28 mouse cellular contexts compared by ENCODE assay signal in the genomic region with DNA sequence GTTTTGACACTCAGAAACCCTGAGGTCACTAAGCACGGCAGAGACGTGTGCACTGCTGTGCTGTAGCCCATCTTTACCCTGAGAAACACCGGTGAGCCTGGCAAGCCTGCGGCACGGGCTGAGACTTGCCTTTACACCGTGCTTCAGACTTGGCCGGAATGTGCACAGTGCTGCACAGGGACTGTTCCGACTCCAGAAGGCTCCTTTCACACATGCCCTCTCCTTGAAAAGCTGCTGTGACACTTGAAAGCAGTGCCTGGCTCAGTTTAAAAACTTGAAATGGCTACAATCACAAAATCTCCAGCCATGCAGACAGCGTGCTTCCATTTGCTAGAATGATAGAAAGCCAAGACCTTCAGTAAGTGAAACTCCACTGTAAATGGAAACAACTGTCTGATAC. TPM values are rescaled to one million over a fixed set of nuclear protein-coding genes. Genes with fewer than 3 reads are reported as not detected.
"Had no signal": no experiment of that assay in that cellular context is flagged by ENCODE, and none has a peak within 500 bp of the region (broad histone marks: within the 10 kb centered on the region; RNA-seq: fewer than 3 reads in every experiment).

No protein-coding gene starts in this region.

- H3K9ac ChIP-seq: heart, embryonic 12.5 days; hindbrain, embryonic 12.5 days; hindbrain, embryonic 14.5 days; intestine, embryonic 15.5 days; limb, embryonic 12.5 days; liver, embryonic 13.5 days had no signal

- H3K4me3 ChIP-seq: gastrocnemius, adult 2 months; heart, embryonic 10.5 days; heart, embryonic 12.5 days; hindbrain, embryonic 10.5 days; hindbrain, embryonic 12.5 days; intestine, embryonic 15.5 days; layer of hippocampus, adult 2 months; left cerebral cortex, adult 2 months; limb, embryonic 10.5 days; limb, embryonic 12.5 days; liver, embryonic 13.5 days had no signal

- H3K4me2 ChIP-seq: heart, embryonic 12.5 days; hindbrain, embryonic 12.5 days; hindbrain, embryonic 14.5 days; intestine, embryonic 15.5 days; limb, embryonic 12.5 days; liver, embryonic 11.5 days; liver, embryonic 13.5 days had no signal

- DNase-seq: gastrocnemius, adult 2 months; gastrocnemius, postnatal 10 days; gastrocnemius, postnatal 25 days; heart, adult 18-20 months; heart, postnatal 10 days; heart, postnatal 4 days; kidney, adult 18-20 months; kidney, adult 8-10 months; kidney, postnatal 10 days; kidney, postnatal 25 days; kidney, postnatal 4 days; liver; liver, embryonic 13.5 days had no signal

- H3K4me1 ChIP-seq: heart, embryonic 10.5 days; heart, embryonic 12.5 days; hindbrain, embryonic 10.5 days; hindbrain, embryonic 12.5 days; intestine, embryonic 15.5 days; limb, embryonic 10.5 days; limb, embryonic 12.5 days; liver, embryonic 13.5 days had no signal

- H3K27ac ChIP-seq: gastrocnemius, adult 2 months; heart, embryonic 10.5 days; hindbrain, embryonic 10.5 days; hindbrain, embryonic 12.5 days; hindbrain, embryonic 14.5 days; intestine, embryonic 15.5 days; layer of hippocampus, adult 2 months; left cerebral cortex, adult 2 months; limb, embryonic 10.5 days; limb, embryonic 12.5 days; liver, embryonic 13.5 days had no signal

- H3K9me3 ChIP-seq: heart, embryonic 10.5 days; heart, embryonic 12.5 days; hindbrain, embryonic 10.5 days; hindbrain, embryonic 12.5 days; intestine, embryonic 15.5 days; limb, embryonic 10.5 days; limb, embryonic 12.5 days; liver, embryonic 13.5 days had no signal

- H3K27me3 ChIP-seq: heart, embryonic 12.5 days; hindbrain, embryonic 12.5 days; intestine, embryonic 15.5 days; limb, embryonic 12.5 days; liver, embryonic 13.5 days had no signal

- ATAC-seq: hindbrain, embryonic 16.5 days; inflammation-experienced regulatory T-cells, adult 6 months; intestine, embryonic 15.5 days; intestine, postnatal 0 days had no signal

RNA-seq across cellular contexts. Expression of gene Irf6, which starts 40.8 kb away (rescaled TPM):
- total RNA-seq: granulocyte monocyte progenitor cell, adult 5-6 weeks had no signal
